Mouse (Mus musculus) bone marrow, adult 2 months (tissue): ENCODE measurements around the gene Kdm5a.

Source experiments
- CTCF ChIP-seq: fragments of 200-500 bp; IDR thresholded peaks from 2 replicates; pipeline ENCODE4 v1.5.1; 2011; ENCODE audit warnings: low read length, control low read depth; ENCODE audit not compliant: control insufficient read depth, insufficient read depth
- POLR2A ChIP-seq: fragments of 200-500 bp; IDR thresholded peaks from 2 replicates; pipeline ENCODE4 v1.6.1; 2011; ENCODE audit warnings: low read depth, mild to moderate bottlenecking, control low read depth, low read length, borderline replicate concordance; ENCODE audit not compliant: control insufficient read depth

DNA sequence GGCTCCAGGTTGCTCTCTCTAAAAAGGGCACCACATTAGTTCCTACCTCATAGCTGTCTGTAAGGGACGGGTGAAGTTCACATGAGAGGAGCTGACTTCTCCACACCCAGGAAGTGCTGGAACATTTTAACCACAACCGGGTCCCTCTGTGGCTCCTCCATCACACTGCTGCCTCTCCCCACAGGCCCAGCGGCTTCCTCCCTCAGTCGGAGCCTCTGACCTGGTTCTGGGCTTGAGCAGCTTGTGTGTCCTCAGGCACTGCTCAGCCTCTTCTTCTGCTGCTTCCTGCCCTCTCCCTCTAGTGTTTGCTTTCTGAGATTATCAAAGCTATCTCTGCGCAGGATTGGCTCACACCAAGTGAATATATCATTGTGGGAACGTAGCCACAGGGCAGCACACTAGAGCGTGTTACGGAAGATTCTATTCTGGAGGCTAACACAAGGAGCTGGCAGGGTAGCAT is 122.2 kb downstream of the Kdm5a start:
- TF ChIP-seq CTCF: no peak
- no peak for TF ChIP-seq POLR2A
